Mouse (Mus musculus) liver, adult (tissue): Measurements from ENCODE around the gene Xpr1.

Experiments
- GATA4 ChIP-seq: IDR thresholded peaks from 2 replicates; pipeline ENCODE4 v1.6.1; 2014; ENCODE audit warnings: mild to moderate bottlenecking, low read length; ENCODE audit not compliant: insufficient replicate concordance

Xpr1 gene

DNA sequence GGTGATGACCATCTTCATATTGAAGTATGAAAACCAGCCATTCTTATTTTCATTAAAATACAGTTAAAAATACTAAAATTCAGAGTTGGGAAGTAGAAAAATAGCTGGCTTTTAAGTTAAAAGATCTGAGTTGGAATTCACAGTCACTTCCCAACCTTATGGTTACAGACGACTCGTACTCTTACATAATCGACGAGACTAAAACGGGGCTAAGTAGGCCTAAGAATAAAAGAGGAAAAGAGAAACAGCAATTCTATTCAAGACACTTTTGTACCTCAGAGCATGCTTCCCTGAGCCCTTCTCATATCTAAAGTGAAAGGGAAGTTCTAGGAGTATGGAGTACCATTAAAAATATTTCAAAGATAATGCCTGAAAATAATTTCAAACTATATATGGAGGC, 119.6 kb downstream of the Xpr1 start:
- no peak for TF ChIP-seq GATA4

DNA sequence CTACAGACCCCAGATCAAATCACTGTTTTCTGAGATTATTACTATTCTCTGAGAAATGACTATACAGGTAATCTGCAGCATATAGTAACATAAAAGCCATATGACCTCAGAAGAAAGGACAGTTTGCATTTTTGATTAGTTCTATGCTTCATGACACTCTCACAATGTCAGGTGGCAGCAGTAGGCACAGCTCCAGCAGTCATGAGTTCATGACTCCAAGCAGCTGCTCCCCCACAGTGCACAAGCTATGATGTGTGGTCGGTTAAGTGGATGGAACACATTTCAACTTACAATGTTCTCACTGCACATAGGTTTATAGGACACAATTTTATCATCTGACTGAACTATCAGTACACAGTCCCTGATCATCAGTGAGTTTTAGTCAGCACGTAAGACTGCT, 120.0 kb downstream of the Xpr1 start:
- no peak for TF ChIP-seq GATA4

DNA sequence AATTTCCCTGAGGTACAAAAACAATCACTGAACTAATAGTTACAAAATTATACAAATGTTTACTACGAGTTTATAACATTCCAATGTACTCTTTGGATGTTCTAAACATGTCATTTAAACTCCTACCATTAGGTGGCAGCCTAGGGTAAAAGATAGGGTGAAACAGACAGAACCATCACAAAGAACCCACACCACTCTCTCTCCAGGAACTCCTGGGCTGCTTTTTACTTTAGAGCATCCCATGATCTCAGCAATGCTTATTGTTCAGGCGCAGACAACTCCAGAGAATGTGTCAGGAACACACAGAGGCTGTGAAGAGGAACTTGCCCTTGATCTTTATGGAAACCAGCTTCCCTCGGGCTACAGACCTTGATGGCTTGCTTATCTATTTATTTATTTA, 123.8 kb downstream of the Xpr1 start:
- TF ChIP-seq GATA4: no peak

DNA sequence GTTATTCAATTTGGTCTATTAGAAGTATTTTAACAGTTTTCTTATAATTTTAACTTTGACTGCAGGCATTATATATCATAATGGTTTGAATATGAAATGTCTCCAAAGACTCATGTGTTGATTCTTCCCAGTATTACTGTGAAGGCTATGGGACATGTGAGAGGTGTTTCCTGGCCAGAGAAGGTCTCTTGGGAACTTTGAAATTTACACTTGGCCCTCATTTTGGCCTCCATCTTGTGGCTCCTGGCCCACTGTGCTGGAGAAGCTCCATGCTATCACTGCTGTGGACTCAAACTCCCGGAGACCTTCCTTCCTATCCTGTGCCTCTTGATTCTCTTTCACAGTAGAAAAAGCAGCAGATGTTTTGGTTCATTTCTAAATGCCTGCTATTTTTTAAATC, 127.8 kb downstream of the Xpr1 start:
- TF ChIP-seq GATA4: no peak

DNA sequence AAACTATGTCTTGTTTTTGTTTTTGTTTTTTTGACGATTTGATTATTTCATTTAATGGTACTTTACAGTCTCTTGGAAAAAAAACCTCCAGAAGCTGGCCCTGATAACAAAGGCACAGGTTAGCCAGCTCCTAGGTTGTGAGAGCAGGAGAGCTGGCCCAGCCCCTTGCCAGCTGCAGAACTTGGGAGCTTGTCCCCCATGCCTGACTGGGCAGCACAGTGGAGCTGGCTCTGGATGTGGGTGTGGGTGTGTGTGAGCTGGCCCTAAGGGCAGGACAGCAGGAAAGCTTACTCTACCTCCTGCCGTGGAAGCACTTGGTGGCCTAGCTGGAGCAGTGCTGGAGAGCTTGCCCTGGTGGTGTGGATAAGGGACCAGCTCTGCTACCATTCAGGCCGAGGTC, 129.2 kb downstream of the Xpr1 start:
- no peak for TF ChIP-seq GATA4

DNA sequence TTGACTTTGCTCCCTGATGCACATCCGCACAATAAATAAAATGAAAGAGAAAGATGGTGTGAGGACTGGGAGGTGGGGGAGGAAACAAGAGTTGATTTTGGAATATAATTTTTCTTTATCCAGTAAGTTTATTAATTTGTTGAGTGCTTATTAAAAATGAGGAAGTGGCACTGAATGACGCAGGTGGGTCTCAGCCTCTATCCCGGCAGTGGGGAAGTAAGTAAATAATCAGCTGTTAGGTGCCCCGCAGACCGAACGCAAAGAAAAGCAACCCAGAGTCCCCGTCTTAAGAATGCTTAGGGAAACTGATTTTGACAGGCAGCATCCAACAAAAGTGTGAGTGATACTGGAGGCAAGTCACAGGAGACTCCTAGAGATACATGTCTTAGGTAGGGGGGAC, 133.4 kb downstream of the Xpr1 start:
- TF ChIP-seq GATA4: no peak

DNA sequence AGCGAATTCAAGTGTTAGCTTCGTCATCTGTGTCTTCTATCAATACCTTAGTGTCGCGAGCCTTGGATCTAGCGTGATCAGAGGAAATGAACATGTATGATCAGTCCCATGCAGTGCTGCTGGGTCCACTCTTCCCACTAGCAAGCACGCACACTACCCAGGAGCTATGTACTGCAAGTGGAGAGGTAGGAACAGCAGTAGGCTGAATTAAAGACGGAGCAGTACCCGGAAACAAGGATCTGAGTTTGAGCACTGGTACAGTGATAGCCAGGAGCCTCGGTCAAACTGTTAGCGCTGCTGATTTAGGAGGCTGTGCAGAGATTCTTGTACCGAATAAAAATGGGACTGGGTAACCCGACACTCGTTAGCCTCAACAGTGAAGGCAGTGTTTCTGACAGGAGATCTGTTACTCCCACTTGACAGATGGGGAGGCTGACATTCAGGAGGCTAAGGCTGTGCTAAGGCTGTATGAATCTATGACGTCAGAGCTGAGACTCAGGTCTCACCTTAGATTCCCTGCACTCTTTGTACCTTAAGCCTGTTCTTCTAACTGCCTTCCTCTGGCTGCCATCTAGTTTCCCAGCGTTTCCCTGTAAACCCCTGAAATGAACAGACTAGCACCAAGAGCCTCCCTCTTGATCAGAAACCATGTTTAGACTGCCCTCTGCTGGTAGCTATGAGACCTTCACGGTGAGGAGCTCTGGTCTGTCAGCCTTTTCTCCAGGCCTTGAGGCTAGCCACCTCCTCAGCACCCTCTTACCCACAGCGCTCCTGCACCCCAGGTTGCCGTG, 136.0 kb downstream of the Xpr1 start:
- TF ChIP-seq GATA4: no peak

DNA sequence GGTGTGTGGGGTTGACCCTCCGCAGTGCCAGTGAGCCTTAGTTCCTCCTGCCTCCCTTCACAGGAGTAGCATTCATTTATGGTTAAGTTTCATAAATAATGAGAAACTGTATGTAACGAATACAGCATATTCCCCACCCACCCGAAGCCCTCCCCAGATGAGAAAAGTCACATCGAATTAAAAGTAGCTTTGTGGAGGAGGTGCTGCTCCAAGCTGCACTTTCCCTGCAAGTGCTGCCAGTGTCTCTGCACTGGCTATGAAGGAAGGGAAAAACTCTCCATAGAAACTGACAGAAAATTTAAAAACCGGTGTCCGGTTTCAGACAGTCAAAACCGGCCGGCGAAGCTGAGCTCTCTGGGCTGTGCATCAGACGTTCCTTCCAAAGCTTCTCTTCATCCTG, 136.9 kb downstream of the Xpr1 start:
- TF ChIP-seq GATA4: no peak

DNA sequence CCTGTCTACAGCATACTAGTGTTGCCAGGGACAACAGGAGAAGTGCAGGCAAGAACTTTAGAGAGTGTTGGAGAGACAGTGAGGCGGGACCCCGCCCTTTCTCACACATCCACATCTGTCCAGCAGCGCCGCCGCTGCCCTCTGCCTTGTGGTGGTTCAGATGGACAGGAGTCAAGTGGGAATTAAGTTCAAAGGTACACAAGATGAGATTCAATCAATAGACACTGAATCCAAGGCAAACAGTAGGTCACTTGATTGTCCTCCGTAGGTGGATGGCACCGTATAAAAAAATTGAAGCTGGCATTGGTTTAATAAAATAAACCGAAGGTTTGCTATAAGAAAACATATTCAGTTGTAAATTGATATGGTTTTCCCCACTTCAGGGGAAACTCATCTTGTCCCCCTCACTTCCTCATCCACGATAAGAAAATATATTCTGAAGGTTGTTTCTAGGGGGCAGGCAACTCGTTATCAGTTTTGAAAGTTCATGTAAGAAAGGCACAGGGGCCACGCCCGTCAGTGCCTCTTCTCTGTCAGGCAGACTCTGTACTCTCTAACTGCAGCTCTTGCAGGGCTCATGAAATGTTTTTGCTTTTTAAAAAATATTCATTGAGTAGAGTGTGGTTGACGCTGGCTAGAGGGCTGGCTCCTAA, 140.7 kb downstream of the Xpr1 start:
- TF ChIP-seq GATA4: peak; percentile 42; the same call in 1 of the 2 replicates

DNA sequence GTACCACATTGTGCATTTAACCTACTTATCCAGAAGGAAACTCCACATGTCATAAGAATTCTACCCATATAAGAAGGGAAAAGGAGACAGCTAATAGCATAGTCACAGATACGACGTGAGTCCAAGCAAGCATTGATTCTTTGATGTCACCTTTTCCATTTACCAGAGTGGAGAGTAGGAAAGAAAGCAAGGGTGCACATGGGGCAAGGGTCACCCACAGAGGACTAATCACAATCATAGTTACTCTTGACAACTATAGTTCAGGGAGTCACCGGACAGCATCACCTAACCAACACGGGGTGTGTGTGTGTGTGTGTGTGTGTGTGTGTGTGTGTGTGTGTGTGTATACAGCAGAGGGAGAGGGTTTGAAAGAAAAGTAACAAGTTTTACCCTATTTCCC, 141.4 kb downstream of the Xpr1 start:
- no peak for TF ChIP-seq GATA4

DNA sequence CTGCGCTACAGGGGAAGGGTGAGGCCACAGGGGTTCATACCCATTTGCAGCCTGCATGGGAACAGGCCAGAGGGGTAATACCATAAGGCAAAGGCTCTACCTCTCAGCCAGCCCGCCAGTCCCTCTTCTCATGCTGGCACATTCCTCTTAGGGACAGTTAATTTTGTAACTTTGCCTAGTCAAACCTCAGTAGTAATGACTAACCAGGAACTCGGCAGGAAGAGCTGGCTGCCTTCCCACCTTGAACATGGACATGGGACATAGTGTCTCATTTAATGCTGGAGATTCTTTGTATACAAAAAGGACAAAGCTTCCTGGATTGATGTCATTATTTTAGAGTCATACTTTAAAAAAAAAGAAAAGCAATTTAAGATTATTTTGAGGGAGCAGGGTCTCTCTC, 142.2 kb downstream of the Xpr1 start:
- no peak for TF ChIP-seq GATA4

DNA sequence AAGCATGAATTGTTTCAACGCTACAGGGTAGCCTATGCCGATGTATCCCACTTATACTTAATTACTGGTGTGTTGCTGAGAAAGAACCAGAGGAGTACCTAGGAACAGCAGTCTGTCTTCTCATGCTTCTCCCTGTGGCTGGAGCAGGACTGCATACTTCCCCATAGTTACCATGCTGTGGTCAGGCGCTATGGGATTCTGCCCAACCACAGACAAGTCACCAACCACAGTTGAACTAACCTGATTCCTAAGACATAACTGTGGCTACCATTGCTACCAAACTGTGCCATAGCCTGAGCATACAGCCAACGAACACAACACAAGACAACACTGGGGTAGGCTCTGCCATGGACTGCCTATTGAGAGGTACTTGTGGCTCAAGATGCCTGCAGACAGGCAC, 144.3 kb downstream of the Xpr1 start:
- TF ChIP-seq GATA4: no peak

DNA sequence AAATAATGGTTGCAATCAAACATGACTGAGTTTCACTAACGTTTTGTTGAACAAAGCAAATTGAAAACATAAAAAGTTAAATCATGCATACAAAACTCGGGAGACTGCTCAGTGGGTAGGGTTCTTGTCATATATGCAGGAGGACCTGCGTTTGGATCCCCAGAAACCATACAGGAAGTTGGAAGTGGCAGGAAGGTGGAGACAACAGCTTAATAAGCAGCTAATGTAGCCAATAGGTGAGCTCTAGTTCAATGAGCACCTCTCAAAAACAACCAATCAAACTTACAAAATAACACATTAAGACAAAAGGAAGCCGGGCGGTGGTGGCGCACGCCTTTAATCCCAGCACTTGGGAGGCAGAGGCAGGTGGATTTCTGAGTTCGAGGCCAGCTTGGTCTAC, 162.9 kb downstream of the Xpr1 start:
- TF ChIP-seq GATA4: no peak

DNA sequence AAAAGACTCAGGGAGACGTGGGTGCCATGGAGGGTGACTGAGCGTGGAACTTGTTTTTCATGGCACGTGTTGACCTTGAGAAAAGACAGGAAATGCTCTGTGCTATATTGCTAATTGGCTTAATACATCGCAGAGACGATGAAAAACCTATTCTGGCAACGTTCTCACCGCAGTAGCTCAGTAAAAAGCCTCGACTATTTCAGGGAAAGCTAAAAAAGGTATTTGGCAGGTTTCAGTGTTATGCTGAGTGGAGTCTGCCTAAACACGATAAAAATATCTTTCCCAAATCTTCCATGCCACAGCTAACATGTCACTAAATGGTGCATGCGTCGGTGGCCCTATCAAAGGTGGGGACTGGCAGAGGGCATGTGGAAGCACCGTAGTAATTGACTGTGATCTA, 164.1 kb downstream of the Xpr1 start:
- no peak for TF ChIP-seq GATA4

DNA sequence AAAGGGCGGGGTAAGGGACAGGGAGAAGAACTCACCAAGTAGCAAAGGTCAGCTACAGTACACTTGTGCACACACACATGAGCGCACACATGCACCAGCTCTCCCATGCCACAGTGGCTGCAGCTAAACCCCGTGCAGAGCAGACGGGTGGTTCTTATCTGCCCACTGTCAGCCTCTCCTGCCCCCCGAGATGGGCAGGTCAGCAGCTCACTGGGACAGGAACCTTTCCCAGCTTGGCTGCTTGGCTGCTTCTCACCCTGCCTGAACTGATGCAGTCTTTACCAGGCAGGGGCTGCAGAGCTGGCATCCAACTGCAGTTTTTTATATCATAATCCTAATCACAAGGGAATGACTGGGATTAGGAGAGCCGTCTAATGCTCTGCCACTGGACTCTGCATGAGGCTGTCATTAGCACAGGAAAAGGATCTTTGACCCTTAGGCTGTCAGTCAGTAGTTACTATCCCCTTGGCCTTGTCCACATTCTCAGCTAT, 164.5 kb downstream of the Xpr1 start:
- TF ChIP-seq GATA4: no peak

DNA sequence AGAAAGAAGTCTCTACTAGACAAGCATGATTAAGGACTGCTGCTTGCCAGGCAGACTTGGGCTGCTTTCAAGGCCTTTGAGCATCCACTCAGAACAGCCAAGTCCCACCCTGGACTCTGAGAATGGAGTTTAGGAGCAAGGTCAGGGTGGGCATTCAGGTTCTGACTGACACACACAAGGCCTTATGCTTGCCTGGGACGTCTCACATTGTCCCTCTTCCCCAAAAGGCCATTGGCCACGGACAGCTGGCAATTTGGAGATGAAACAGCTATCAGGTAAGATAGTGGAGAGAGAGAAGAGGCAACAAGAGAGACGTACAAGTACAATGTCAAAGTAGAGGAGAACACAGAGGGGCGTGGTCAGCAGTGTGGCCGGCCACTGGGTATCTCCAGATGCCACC, 165.6 kb downstream of the Xpr1 start:
- TF ChIP-seq GATA4: no peak
